Mouse (Mus musculus) liver (tissue): Measurements from ENCODE around the gene Pspn.

ENCODE experiments used
- DNase-seq: peaks from one replicate; pipeline ENCODE4 v3.0.0-alpha.2; 2020; ENCODE audit warnings: mixed read lengths

Pspn gene

DNA sequence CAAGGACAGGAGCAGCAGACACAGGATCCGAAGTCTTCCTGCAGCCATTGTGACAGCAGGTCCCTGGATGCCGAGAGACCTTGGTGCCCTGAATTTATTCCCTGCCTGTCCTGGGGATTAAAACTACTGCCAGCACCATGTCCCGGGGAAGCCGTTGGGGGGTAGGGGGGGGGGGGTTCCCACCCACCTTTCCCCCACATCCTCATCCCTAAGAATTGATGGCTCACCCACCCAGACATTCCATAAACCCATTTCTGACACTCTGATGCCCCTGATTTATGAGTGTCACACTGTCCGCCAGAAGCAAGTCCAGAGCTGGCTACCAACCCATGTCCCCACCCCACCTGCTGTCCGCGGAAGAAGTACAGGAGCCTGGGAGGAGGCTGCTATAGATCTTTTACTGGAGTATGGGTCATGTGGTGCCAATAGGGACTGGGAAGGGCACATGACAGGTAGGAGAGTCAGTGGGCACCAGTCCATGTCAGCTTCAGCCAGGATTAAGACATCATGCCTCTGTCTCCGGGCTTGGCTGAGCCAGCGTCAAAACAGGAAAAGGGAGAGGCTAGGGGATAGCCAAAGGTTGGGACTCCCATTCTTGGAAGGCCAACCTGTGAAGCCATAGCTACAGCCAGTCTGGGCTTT is at the start of gene Pspn:
Pspn (minus strand) TSS at position 51 of the 642 bp plus-strand sequence.
- no peak for DNase-seq

DNA sequence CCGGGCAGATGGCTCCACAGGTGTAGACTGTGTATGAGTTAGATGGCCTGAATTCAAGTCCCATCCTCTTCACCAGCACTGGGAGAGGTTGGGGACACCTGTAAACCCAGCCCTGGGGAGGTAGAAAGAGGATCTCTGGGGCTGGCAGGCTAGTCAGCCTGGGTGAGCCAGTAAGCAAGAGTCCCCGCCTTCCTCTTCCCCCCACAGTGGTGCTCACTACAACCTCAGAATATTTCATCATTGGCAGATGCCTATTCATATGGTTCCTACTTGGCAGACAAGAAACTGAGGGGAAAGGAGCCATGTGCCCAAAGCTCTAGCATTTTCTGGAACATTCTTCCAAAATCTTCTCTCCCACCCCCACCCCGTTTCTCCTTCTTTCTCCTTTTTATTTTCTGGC is 49.0 kb upstream of the Pspn start:
- no peak for DNase-seq

DNA sequence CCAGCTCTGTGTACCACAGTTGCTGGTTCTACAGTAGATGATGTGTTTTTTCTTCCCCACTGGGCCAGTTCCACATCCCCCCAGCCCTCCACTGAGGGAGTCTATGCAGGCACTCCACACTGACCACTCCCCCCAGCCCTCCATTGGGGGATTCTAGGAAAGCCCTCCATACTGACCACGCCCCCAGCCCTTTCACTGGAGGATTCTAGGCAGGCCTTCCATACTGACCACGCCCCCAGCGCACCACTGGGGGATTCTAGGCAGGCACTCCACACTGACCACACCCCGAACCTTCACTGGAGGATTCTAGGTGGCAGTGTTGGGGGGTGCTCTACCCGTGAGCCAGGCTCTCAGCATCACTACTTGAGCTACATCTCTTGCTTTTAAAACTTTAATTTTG is 47.6 kb upstream of the Pspn start:
- peak; percentile 53 for DNase-seq

GRCm38 (mm10) chr17:57041554-57041953 is 41.7 kb upstream of the Pspn start, which contains the start of gene Slc25a41:
Slc25a41 (minus strand) TSS chr17:57041654.
- no peak for DNase-seq

- DNase-seq: peak; percentile 32
Measured at GRCm38 (mm10) chr17:57038978-57039377, 39.2 kb upstream of the Pspn start.

DNA sequence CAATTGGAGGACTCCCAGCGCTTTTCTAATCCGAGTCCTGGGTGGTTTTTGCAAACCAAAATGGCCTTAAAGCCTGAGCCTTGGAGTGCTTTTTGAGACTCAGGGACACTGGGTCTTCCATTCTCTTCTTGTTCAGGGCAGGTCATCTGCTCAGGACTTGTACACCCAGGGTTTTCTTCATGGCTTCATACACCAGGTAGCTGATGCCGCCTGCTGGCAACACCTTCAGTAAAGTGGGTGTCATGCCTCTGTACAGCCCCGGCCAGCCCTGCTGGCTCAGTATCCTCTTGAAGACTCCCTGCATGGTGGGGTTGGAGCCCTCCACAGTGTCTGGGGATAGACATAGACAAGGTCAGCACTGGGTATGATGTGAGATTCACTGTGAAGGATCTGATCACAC is 33.0 kb upstream of the Pspn start:
- DNase-seq: no peak

- peak; percentile 99 for DNase-seq
Measured at GRCm38 (mm10) chr17:57031661-57032420, 32.0 kb upstream of the Pspn start.

DNA sequence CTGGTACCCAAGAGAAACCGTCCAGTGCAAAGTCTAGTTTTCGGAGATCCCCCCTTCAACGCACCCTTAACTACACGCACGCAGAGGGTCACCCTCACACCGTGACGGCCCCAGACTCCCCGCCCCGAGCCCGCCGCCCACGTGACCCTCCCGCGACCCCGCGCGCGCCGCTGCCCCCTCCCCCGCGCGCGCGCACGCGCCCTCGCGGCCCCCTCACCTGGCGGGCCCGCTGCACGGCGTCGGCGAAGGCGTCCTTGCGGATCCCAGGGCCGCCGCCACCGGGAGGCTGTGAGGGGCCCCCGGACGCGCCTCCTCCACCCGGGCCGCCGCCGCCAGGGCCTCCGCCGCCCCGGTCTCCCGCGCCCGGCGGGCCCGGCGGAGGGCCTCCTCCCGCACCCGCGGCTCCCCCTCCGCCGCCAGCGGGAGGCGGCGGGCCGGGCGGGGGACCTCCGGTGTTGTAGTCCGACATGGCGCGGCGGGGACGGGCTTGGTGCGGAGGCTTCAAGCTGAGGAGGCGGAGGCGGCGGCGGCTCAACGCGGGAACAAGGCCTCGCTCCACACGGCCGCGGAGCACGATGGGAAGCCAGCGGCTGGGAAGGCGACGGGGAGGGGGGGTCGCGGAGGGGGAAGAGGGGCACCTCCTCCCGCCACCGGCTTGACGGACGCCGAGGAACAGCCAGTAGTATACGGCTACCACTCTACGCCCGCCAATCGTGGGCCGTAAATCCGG is 31.3 kb upstream of the Pspn start, which contains the start of gene Khsrp:
Khsrp (minus strand) TSS at position 592 of the 730 bp plus-strand sequence.
- DNase-seq: peak; percentile 62

- DNase-seq: peak; percentile 72
Measured at GRCm38 (mm10) chr17:57029691-57030090, 29.9 kb upstream of the Pspn start.

- DNase-seq: no peak
Measured at GRCm38 (mm10) chr17:57027471-57027870, 27.7 kb upstream of the Pspn start.

DNA sequence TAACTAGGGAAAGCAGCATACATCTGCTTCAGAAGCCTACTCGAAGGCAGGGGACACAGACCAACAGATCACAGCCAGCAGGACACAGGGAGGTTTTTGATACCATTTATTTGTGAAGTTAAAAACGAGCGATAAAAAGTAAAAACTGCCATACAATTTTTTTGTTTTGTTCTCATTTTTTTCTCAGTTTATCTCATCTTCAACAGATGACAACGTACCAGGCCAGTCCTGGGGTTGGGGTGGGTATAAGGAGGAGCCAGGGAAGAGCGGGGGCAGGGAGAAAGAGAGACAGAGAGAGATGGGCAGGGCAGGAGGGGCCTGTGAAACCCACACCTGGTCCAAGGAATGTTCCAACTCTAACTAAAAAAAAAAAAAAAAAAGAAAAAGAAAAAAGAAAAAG is 21.1 kb upstream of the Pspn start:
- peak; percentile 41 for DNase-seq

GRCm38 (mm10) chr17:57019693-57020092 is 19.9 kb upstream of the Pspn start:
- peak; percentile 65 for DNase-seq

GRCm38 (mm10) chr17:57012245-57012795 is 12.5 kb upstream of the Pspn start:
- DNase-seq: peak; percentile 63

DNA sequence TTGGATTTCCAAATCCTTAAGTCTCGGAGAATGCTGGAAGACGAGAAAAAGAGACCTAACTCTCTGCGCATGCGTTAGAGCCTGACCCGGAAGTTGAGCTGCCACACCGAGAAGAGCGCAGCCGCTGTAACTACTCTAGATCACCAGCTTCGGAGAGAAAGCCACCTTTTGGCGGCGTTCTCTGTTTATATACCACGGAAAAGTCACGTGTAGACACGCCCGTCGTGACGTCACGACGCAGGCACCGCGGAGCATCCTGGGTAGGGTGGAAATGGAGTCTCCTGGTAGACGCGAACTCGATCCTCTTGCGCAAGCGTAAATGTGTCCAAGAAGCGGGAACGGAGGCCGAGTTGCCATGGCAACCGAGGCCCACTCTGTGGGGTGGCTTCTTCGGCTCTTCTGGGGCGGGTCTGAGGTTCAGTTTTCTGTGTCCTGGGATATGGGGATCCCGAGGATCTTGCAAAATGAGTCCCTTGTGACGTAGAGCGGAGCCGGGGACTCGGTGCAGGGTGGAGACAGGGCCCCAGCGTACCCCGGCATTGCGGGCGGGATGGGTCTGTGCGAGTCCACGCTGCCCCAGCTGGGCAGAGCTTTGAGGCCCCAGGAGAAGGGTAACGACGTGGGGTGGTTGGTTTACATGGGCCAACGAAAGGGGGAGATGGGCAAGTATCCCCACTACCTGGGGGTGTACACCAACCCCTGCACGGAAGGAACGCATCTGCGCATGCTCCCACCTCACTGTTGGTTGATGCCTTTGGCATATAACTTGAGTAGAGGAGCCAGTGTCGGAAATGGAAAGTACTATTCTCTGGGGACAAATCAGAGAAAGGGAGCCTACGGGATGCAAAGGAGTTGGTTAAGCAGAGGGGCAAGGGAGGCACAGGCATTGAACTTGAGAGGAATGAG is 11.7 kb upstream of the Pspn start, which contains the start of the genes Gtf2f1 and Gm17949:
Gtf2f1 (minus strand) TSS at position 53 of the 906 bp plus-strand sequence.
Gm17949 (plus strand) TSS at position 234 of the 906 bp plus-strand sequence.
- peak; percentile 96 for DNase-seq

DNA sequence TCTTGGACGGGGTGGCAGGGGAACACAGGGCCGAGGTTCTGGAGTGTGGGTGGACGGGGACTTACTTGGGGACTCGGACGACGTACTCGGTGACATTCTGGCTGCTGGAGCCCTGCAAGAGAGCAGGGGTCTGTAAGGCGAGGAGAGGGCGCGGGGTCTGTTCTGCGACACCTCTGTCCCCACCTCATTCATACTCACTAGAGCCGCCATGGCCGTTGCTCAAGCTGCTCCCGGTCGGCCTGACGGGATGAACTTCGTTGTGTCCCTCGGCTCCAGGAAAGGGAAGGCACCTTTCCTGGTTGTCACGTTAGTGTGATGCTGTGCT is 11.1 kb upstream of the Pspn start:
- DNase-seq: no peak

DNA sequence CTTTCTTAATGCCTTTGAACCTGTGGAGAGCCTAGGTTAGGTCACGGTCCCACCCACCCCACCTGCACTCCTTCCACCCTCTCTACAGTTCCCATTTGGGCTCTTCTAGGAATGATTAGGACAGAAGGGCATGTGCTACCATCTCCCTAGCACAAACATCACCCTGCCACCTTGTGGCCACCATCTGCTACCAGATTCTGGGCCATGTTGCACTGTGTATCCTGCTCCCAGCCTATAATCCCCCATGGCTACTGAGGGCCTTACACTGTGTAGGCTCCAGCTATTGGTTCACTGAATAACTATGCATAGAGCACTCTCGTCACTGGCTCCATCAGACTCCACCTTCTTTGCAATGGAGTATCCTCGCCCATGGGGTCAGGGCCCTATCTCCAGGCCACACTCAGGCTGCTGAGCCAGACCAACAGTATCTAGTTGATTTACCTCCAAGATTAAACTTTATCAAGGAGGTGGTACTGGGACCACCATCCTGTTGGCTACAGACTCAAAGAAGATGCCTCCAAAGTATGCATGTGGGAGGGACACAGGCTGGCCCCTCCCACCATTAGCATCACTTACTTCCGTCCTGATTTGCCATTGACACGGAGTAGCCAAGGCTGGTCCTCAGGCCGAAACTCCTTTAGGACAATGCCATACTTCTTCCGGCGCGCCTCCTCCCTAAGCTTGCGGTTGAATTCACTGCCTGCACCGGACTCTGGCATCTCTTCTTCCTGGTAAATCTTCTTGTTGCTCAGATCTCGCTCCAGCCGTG is 7.5 kb upstream of the Pspn start:
- no peak for DNase-seq

DNA sequence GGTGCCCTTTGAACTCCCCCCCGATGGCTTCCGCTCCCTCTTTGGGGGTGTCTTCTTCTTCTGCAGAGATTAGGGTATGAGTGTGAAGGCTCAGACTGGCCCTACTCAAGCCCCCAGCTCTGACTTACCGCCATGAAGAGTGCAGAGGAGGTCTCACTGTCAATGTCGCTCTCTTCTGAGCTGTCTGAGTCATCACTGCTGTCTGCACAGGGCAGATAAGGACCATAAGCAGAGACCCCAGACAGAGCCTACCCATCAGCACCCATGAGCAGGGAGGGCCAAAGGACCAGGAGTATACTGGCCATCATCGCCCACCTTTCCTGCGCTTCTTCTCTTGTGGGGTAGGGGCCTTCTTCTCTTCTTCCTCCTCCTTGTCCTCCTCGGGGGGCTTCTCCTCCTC is 4.2 kb upstream of the Pspn start:
- peak; percentile 42 for DNase-seq

GRCm38 (mm10) chr17:57001228-57001627 is 1.4 kb upstream of the Pspn start:
- DNase-seq: no peak

- DNase-seq: no peak
Measured at GRCm38 (mm10) chr17:56999414-56999813, 404 bp downstream of the Pspn start.

DNA sequence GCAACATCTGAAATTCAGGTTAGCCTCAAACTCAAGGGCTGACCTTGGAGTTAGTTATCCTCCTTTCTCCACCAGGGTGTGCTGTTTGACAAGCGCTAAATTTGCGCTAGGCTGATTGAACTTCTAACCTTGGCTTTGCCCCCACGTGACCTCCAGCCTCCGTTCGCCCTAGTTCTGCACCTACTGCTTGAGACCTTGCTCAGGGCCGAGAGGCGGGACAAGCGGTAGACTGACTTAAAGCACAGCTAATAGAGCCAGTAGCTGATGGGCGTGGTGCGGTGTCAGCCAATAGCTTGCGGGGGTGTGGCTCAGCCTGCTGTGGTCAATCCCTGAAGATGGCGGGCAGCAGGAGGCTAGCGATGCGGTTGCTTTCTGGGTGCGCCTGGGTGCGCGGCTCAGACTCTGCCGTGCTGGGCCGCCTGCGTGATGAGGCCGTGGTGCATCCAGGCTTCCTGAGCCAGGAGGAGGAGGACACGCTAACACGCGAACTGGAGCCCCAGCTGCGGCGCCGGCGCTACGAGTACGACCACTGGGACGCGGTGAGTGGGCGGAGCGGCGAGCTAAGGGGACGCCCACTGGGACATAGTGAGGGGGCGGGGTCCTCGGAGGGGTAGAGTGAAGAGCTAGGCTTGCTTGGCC is 2.7 kb downstream of the Pspn start, which contains the start of gene Alkbh7:
Alkbh7 (plus strand) TSS at position 311 of the 639 bp plus-strand sequence.
- peak; percentile 98 for DNase-seq

GRCm38 (mm10) chr17:56996506-56996905 is 3.3 kb downstream of the Pspn start:
- no peak for DNase-seq
